Mouse (Mus musculus) E14TG2a.4 (cell line): ENCODE data around the gene Lrp11.

ENCODE experiments used
- CTCF ChIP-seq: conservative IDR thresholded peaks from 2 replicates; pipeline ENCODE4 v1.5.1; 2014; ENCODE audit warnings: low read length
- POU5F1 ChIP-seq: IDR thresholded peaks from 2 replicates; pipeline ENCODE4 v1.6.1; 2014; ENCODE audit warnings: low read length, borderline replicate concordance

GRCm38 (mm10) chr10:7600647-7601046 lies 11.0 kb downstream of the Lrp11 start:
- TF ChIP-seq CTCF (peak; percentile 93), POU5F1 (no peak)
